Mouse (Mus musculus) left cerebral cortex, postnatal 14 days (tissue): Measurements from ENCODE around the gene Rbm15b. TPM values are rescaled to one million over a fixed set of nuclear protein-coding genes. Genes with fewer than 3 reads are reported as not detected.

ENCODE experiments used
- DNase-seq, 2 experiments: peaks; one replicate each; pipeline ENCODE4 v3.0.0; 2021 to 2022; ENCODE audit warnings: low spot score in 2 of 2, mixed read lengths in 1 of 2
- intact Hi-C: fragments of 180-260 bp; cut with DNase I; formaldehyde crosslinking; loops from one replicate; pipeline ENCODE4 v1.15.1; 2025
- long read RNA-seq, 2 experiments: library from polyadenylated mRNA; stranded (forward); transcript quantifications; one replicate each; pipeline ENCODE4 v2.0.0; 2021
- total RNA-seq, 2 experiments: library from RNA; stranded (reverse); gene quantifications; 2 replicates each; pipeline ENCODE4 v1.2.3; 2021

Gene Rbm15b
- total RNA-seq, result 10 to 100 TPM; 50.2 to 55.7 TPM
- long read RNA-seq, experiment 1, full-length matches to known transcripts, result 61 of 61 reads
- long read RNA-seq, experiment 1, partial matches to known transcripts, result 0 of 61 reads
- long read RNA-seq, experiment 1, other reads (novel, unspliced or antisense), result 0 of 61 reads
- long read RNA-seq, experiment 2, full-length matches to known transcripts, result 56 of 56 reads
- long read RNA-seq, experiment 2, partial matches to known transcripts, result 0 of 56 reads
- long read RNA-seq, experiment 2, other reads (novel, unspliced or antisense), result 0 of 56 reads

GRCm38 (mm10) chr9:106886828-106887702 lies at the start of gene Rbm15b:
Rbm15b (minus strand) TSS chr9:106887428.
- peak; percentile 99 for DNase-seq
- intact Hi-C loops, result loop anchor here (5.0 kb wide), 1 partner anchor 210 kb away; no protein-coding TSS in a partner anchor

DNA sequence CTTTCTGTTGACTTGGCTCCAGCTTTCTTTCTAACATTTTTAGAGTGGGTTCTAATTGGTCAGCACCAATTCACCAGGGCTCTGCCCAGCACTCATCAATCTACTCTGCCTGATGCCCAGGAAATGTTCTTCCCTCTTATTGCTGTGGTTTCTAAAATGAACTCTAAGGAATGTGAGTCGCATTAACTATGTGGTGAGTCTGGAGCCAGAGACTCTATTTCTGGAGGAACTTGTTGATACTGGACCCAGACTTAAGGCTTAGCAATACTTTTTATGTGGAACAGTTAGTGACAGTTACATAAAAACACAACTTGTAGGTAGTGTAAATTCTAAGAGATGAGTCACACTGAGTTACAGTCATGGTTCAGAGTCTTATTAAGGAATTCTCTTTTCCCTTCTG lies 47.8 kb upstream of the Rbm15b start:
- intact Hi-C loops, result no loop called here
- DNase-seq, result peak in 1 of 2 experiments; percentile 38

GRCm38 (mm10) chr9:106914878-106915277 lies 27.6 kb upstream of the Rbm15b start:
- DNase-seq, result no peak
- intact Hi-C loops, result no loop called here

GRCm38 (mm10) chr9:106913759-106914158 lies 26.5 kb upstream of the Rbm15b start:
- DNase-seq, result no peak
- intact Hi-C loops, result no loop called here

GRCm38 (mm10) chr9:106911624-106912023 lies 24.4 kb upstream of the Rbm15b start:
- DNase-seq, result no peak
- intact Hi-C loops, result no loop called here

DNA sequence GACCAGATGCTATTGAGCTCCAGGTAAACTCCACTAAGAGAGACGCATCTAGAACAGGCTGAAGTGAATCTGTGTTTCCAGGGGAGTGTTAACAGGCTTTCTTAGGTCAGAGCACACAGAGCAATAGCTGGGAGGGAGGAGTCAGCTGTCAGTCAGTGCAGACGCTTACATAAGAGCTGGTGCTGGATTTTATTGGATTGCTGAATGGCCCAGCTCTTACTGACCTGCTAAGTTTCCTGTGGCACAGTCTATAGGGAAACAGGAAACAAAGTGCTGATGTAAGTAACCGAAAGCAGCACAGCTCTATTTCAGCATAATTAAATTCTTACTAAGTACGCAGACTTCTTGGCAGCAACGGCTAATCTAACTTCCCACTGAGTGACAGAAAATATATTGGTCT lies 21.5 kb upstream of the Rbm15b start:
- no peak for DNase-seq
- intact Hi-C loops, result no loop called here

GRCm38 (mm10) chr9:106908174-106908573 lies 20.9 kb upstream of the Rbm15b start:
- intact Hi-C loops, result no loop called here
- DNase-seq, result no peak

- DNase-seq, result no peak
- intact Hi-C loops, result no loop called here
Measured at GRCm38 (mm10) chr9:106906597-106906996, 19.4 kb upstream of the Rbm15b start.

- DNase-seq, result peak; percentile 64 to 67
- intact Hi-C loops, result loop anchor here (5.0 kb wide), 1 partner anchor 389 kb away; no protein-coding TSS in a partner anchor
Measured at GRCm38 (mm10) chr9:106903791-106904134, 16.5 kb upstream of the Rbm15b start.

DNA sequence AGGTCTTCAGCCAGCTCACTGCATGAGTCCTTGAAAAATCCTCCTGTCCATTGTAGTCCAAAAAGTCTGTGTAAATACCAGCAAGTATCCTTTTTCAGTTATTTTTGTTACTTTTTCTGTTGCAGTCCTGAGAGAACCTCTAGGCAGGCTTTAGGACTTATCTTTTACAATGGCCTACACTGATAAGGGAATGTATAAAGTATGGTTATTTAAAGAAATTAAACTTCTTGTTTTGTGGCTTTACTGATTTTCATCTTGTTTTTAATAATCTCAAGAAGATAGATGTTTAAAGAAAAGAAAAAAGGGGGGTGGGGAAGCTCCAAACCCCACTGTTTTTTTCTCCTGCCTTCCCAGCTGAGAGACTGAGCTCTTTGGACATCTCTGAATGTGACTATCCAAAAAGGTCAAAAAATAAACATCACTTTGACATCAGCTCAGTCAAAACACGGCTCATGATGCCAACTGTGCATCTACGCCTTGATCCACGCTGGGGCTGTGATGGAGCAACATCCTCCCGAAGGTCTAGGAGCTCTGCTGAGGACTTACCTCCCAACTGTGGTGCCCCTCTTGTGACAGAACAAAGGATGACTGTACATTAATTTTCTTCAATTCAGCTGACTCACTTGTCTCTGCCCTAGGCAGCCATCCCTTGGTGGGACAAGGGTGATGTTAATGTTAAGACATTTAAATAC lies 16.0 kb upstream of the Rbm15b start:
- DNase-seq, result no peak
- intact Hi-C loops, result loop anchor here (5.0 kb wide), 1 partner anchor 389 kb away; no protein-coding TSS in a partner anchor

DNA sequence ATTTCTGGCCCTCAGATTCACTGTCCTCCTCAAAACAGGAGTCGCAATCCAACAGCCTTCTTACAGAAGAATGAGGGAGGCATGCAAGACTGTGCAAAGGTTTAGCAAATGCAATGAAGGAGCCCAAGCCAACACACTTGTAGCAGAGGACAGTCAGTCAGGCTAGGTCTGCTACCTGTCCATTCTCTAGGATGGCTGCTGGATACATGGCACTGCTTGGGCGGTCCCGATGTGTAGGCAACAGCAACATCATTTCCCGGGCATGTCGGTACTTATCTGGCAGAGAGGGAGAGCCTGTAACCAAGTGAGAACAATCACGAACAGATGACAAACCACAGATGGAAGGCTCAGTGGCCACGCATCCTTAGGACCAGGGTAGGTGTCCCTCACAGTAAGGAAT lies 14.4 kb upstream of the Rbm15b start:
- intact Hi-C loops, result loop anchor here (5.0 kb wide), 1 partner anchor 391 kb away; no protein-coding TSS in a partner anchor
- no peak for DNase-seq

DNA sequence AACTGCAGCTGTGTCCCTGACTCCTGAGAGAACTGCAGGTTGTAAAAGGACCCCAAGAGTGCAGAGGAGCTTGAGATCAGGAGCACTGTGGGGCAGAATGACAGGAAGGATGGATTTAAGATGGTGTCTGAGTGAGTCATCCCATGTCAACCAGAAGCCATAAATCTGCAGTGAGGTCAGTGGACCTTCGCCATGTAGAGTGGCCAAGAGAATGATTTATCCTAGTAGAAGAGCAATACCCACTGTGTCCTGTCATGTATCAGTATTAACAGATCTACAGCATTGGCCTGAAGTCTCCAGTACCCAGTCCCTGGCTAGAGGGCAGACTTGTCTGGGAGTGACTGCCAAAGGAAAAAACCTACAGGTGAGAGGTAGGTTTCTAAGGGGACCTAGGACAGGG lies 11.7 kb upstream of the Rbm15b start:
- DNase-seq, result no peak
- intact Hi-C loops, result loop anchor here (10.0 kb wide), 1 partner anchor 636 kb away; the partner anchor contains the start of gene Tmem115

DNA sequence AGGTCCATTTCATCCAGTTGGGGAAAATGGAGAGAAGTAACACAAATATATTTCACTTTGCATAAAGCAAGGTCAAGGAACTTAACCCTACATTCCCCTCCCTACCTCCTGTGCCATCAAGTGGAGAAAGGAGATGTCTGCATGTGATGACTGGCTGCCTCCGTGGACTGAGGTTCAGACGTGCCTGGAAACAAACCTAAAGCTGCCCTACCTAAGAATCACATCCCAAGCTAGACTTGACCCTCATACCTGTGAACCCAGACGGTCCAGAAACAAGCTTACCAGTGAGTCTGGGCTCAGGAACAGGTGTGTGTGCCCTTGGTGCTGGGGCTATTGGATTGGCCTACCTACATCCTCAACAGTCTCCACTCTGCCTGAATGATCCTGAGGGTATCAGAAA lies 6.1 kb upstream of the Rbm15b start:
- no peak for DNase-seq
- intact Hi-C loops, result loop anchor here (10.0 kb wide), 1 partner anchor 641 kb away; the partner anchor contains the start of gene Tmem115

DNA sequence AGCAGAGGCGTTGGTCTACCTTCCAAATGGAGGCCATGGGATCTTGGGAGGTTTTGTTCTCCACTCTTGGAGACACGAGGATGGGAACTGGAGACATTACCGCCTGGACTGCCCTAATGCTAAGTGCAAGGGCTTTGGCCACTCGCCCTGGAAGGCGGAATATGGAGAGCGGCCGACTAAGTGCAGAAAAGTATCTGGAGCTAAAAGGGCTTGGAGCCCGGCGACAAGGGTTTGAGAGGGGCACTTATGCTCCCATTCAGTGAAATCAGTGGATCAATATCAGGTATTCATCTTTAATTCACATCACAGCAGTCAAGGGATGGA lies 5.3 kb upstream of the Rbm15b start:
- intact Hi-C loops, result loop anchor here (10.0 kb wide), 1 partner anchor 642 kb away; the partner anchor contains the start of gene Tmem115
- no peak for DNase-seq

- intact Hi-C loops, result loop anchor here (10.0 kb wide), 1 partner anchor 643 kb away; the partner anchor contains the start of gene Tmem115
- peak; percentile 99 for DNase-seq
Measured at GRCm38 (mm10) chr9:106891829-106892551, 4.8 kb upstream of the Rbm15b start, which contains the start of gene Manf. Manf (minus strand) TSS chr9:106891979.

DNA sequence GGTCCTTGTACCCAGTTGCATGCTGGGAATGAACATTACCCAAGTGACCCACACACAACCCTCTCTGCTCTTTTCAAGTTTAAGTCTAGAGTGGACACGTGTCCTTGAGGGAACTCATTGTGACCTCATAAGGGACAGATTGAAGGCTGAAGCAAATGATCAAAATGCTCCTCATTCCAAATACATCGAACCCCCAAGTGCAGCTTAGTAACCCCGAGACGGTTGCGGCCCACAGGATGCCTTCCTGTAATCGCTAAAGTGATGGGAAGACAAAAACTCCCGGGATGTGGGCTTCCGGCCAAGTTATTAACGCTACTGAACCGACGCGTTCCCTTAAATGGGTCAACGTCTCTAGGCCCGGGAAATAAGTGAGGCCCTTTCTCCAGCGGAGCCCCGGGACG lies 4.1 kb upstream of the Rbm15b start:
- intact Hi-C loops, result loop anchor here (10.0 kb wide), 1 partner anchor 643 kb away; the partner anchor contains the start of gene Tmem115
- DNase-seq, result no peak

DNA sequence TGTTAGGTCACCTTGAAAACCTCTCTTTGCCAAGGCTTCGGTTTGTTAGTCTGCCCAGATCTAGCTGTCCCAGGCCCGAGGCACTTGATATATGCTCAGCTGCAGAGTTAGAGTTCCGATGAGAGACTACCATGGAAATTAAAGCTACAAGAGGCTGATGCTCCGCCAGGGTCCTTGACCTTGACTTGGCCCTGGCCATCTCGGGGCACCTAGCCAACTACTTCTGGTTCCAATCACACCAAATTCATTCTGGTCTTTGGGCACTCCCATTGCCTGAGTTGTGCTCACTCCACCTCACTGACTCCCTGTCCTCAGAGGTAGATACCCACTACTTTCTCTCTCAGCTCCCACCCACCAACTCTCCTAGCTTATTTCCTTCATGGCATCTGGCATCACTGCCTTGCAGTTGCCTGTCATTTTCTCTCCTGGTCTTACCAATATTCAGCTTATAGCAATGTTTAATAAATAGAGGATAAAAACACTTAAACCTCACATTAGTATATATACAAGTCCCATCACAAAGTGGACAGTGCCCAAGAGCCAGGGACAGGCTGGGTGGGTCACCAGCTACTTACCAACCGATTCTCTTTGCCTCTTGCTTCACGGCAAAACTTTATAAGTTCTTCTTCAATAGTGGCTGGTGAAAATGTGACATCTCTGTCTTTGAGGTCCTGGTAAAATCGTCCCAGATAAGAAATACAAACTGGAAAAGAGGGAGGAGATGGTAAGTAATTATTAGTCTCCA lies 3.4 kb upstream of the Rbm15b start:
- intact Hi-C loops, result loop anchor here (10.0 kb wide), 1 partner anchor 644 kb away; the partner anchor contains the start of gene Tmem115
- DNase-seq, result no peak

- intact Hi-C loops, result loop anchor here (5.0 kb wide), 1 partner anchor 212 kb away; no protein-coding TSS in a partner anchor
- no peak for DNase-seq
Measured at GRCm38 (mm10) chr9:106889321-106889720, 2.1 kb upstream of the Rbm15b start.
